Mouse (Mus musculus): ENCODE measurements around the gene Isy1. TPM values are rescaled to one million over a fixed set of nuclear protein-coding genes. Genes with fewer than 3 reads are reported as not detected.

Isy1 gene
- polyA plus RNA-seq, 1 experiment from 2014 or later = 26.4 TPM

DNA sequence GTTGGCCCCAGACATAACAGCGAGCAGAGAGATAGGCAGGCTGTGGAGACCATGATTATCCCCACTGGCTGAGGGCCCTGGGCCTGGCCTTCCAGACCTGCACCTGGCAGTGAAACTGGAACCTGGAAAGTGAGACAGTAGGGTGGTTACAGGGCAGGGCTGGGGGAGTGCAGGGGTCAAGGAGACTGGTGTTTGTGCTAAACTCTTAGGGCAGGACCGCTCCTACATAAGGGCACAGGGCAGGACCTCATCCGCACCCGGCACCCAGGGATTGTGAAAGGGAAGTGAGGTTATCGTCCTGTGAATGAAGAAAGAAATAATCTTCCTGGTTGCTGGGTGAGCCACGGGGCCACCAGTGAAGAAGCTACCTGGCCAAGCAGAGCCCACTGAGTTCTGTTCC, 48.8 kb downstream of the Isy1 start:
- peak; percentile 43 for ATAC-seq
- Histone ChIP-seq H3K9ac (ENCODE audit: low read depth, low read length) (no peak overlapping the region), H3K27ac (ENCODE audit: low read depth, low read length) (peak overlapping the region; percentile 95), H3K4me2 (replicated peaks; ENCODE audit: low read depth) (peak overlapping the region; percentile 43), H3K9me3 (ENCODE audit: control insufficient read depth) (no peaks in the 10 kb centered on the region), H3K4me1 (replicated peaks; ENCODE audit: control insufficient read depth, insufficient read depth, low read length) (peaks cover 13% of the 10 kb centered on the region), H3K36me3 (ENCODE audit: control insufficient read depth, insufficient read depth) (peaks cover 29% of the 10 kb centered on the region), H3K27me3 (replicated peaks; ENCODE audit: control insufficient read depth, insufficient read depth, low read length) (no peaks in the 10 kb centered on the region), H3K4me3 (ENCODE audit: low read depth, low read length) (no peak overlapping the region)
- 34% methylated on average over 6 of the region's 6 CpGs for WGBS
- TF ChIP-seq CTCF (IDR thresholded peaks at IDR 0.05; ENCODE audit: low read depth) = no peak

DNA sequence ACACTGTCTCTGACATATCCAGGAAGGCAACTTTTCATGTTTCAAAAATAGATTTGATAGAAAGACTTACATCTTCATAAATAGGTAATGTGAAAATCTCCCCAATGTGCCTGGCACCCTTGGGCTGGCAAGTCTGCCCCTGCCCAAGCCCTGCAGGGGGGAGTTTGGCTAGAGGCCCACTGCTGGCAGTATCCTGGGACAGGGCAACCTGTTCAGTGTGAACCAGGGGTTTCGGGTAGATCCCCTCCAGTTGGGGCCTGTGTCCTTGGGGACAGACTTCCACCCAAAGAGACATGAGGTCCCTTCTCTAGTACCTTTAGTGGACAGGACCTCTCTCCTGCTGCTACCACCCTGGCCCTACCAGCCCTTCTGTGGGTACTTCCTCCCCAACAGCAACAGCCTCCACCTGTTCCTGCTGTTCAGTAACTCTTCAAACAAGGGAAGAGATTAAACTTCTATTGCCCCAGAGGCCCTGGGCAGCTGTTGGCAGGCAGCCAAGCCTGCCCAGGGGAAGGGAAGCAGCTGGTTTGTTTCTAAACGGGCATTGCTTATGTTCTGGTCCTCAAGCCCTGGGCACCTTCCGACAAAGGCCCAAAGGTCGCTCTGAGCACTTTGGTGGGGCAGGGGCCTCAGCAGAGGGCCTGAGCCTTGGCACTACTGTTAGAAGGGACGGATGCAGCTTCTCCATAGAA, 49.6 kb downstream of the Isy1 start:
- Histone ChIP-seq H3K4me1 (replicated peaks; ENCODE audit: control insufficient read depth, insufficient read depth, low read length) (peaks cover 13% of the 10 kb centered on the region), H3K4me3 (ENCODE audit: low read depth, low read length) (no peak overlapping the region), H3K9ac (ENCODE audit: low read depth, low read length) (no peak overlapping the region), H3K27me3 (replicated peaks; ENCODE audit: control insufficient read depth, insufficient read depth, low read length) (no peaks in the 10 kb centered on the region), H3K4me2 (replicated peaks; ENCODE audit: low read depth) (peak overlapping the region; percentile 43), H3K9me3 (ENCODE audit: control insufficient read depth) (no peaks in the 10 kb centered on the region), H3K36me3 (ENCODE audit: control insufficient read depth, insufficient read depth) (peaks cover 23% of the 10 kb centered on the region), H3K27ac (ENCODE audit: low read depth, low read length) (peak overlapping the region; percentile 95)
- ATAC-seq = peak; percentile 89
- 18% methylated on average over 5 of the region's 5 CpGs for WGBS
- no peak for TF ChIP-seq CTCF (IDR thresholded peaks at IDR 0.05; ENCODE audit: low read depth)

DNA sequence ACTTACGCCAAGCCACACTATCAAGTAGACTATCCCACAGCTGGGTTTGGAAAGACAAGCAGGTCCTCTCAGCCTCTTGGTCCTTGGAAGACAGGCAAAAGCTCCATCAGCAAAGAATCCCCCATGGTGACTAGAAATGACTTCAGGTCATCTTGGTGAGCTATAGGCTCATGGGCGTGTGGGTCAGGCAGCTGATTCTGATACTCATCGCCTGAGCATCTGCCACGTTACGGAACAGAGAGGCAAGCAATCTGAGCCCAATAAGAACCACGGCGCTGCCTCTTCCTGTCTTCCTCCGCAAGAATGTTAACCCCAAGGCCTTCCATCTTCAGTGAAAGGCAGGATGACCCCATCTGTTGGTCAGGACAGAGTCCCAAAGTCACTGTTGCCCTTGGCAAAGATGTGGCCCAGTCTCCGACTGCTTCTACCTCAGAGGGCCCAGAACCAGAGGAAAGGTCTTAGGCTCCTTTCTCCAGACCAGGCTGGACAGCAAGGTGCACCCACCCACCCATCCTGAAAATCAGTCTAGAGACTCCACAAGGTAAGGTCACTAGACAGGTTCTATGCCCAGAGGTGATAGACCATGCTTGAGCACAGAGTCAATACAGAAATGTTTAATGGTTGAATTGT, 50.2 kb downstream of the Isy1 start:
- Histone ChIP-seq H3K9ac (ENCODE audit: low read depth, low read length) (no peak overlapping the region), H3K4me2 (replicated peaks; ENCODE audit: low read depth) (no peak overlapping the region), H3K36me3 (ENCODE audit: control insufficient read depth, insufficient read depth) (peaks cover 18% of the 10 kb centered on the region), H3K4me1 (replicated peaks; ENCODE audit: control insufficient read depth, insufficient read depth, low read length) (peaks cover 13% of the 10 kb centered on the region), H3K27me3 (replicated peaks; ENCODE audit: control insufficient read depth, insufficient read depth, low read length) (no peaks in the 10 kb centered on the region), H3K27ac (ENCODE audit: low read depth, low read length) (peak overlapping the region; percentile 95), H3K9me3 (ENCODE audit: control insufficient read depth) (no peaks in the 10 kb centered on the region), H3K4me3 (ENCODE audit: low read depth, low read length) (no peak overlapping the region)
- ATAC-seq = no peak
- 89% methylated on average over 9 of the region's 9 CpGs for WGBS
- no peak for TF ChIP-seq CTCF (IDR thresholded peaks at IDR 0.05; ENCODE audit: low read depth)

DNA sequence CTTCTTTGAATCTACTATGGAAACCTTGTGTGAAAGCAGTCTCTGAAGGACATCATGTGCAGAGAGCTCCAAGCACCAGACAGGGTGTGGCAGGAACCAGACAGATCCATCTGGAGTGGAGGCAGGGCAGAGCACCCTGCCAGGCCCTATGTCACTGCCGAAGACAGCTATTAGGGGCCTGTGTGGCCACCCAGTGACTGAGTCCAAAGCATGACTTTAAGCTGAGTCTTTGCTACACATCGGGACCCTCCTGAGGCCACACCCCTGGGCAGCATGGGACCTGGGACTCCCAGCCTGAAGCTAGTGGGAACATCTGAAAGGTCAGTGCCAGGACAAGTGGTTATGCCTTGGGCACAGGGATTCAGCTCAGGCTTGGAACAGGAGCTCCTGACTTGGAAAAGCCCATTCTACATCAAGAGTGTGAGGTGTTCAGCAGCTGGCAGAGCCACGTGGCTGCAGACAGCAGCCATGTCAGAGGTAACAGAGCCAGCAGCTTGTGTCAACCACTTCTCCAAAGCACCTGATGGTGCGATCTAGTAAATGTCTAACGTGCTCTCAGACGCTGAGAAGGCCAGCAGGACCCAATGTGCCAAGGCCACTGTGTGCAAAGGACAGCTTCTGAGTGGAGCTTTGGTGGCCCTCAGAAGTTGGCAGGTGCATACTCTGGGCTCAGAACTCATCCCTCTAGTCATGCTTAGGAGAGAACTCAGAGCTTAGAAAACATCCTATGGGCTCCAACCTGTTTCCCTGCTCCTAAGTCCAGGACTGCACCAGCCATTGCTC, 51.3 kb downstream of the Isy1 start:
- H3K4me2 ChIP-seq (replicated peaks; ENCODE audit: low read depth) = 0 out of 2 replicates have a peak overlapping the region, but pooled peaks have one; percentile 13
- no peaks in the 10 kb centered on the region for H3K9me3 ChIP-seq (ENCODE audit: control insufficient read depth)
- no peak overlapping the region for H3K9ac ChIP-seq (ENCODE audit: low read depth, low read length)
- peaks cover 13% of the 10 kb centered on the region for H3K4me1 ChIP-seq (replicated peaks; ENCODE audit: control insufficient read depth, insufficient read depth, low read length)
- 63% methylated on average over 6 of the region's 6 CpGs for WGBS
- no peak overlapping the region for H3K4me3 ChIP-seq (ENCODE audit: low read depth, low read length)
- ATAC-seq = peak; percentile 58
- H3K27me3 ChIP-seq (replicated peaks; ENCODE audit: control insufficient read depth, insufficient read depth, low read length) = no peaks in the 10 kb centered on the region
- TF ChIP-seq CTCF (IDR thresholded peaks at IDR 0.05; ENCODE audit: low read depth) = no peak
- H3K36me3 ChIP-seq (ENCODE audit: control insufficient read depth, insufficient read depth) = peaks cover 7% of the 10 kb centered on the region
- H3K27ac ChIP-seq (ENCODE audit: low read depth, low read length) = peak overlapping the region; percentile 80

DNA sequence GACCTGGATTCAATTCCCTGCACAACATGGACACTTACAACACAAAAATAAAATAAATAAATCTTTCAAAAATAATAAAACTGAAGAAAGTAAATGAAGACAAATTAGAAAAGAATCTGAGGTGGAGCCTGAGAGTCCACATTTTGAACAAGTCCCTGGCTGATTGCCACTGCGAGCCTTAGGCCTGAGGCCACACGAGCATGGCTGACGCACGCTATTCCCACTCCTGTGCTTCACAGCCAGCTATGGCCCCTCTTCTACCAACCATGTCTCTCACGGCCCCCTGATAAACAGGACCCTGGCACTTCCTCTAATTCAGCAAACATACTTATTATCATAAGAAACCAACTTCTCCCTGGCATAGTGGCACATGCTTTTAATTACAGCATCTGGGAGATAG, 52.0 kb downstream of the Isy1 start:
- Histone ChIP-seq H3K9ac (ENCODE audit: low read depth, low read length) (no peak overlapping the region), H3K4me1 (replicated peaks; ENCODE audit: control insufficient read depth, insufficient read depth, low read length) (peaks cover 13% of the 10 kb centered on the region), H3K27ac (ENCODE audit: low read depth, low read length) (peak overlapping the region; percentile 80), H3K4me2 (replicated peaks; ENCODE audit: low read depth) (no peak overlapping the region), H3K27me3 (replicated peaks; ENCODE audit: control insufficient read depth, insufficient read depth, low read length) (no peaks in the 10 kb centered on the region), H3K4me3 (ENCODE audit: low read depth, low read length) (no peak overlapping the region), H3K36me3 (ENCODE audit: control insufficient read depth, insufficient read depth) (no peaks in the 10 kb centered on the region; the same call in 1 of the 2 replicates), H3K9me3 (ENCODE audit: control insufficient read depth) (no peaks in the 10 kb centered on the region)
- 80% methylated on average over 5 of the region's 5 CpGs for WGBS
- no peak for TF ChIP-seq CTCF (IDR thresholded peaks at IDR 0.05; ENCODE audit: low read depth)
- no peak for ATAC-seq

DNA sequence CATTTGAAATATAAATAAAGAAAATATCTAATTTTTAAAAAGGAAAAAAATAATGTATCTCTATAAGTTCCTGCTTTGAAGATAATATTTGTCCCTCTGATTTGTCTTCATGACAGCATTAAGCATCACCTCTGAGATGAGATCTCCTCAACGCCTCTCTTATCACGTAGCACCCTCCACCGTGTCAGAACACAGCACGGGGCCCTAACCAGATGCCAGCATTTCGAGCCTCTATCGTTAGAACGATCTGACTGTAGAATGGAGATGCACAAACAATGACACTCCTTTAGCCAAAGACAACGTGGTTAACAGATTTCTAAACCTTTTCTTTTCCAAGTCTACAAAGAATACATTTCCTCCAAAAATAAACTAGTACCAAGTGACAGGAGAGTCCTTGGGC, 54.6 kb downstream of the Isy1 start:
- TF ChIP-seq CTCF (IDR thresholded peaks at IDR 0.05; ENCODE audit: low read depth) = no peak
- WGBS = 79% methylated on average over 8 of the region's 8 CpGs

More for the DNA sequence above, 54.6 kb downstream of the Isy1 start:
- H3K4me2 ChIP-seq (replicated peaks; ENCODE audit: low read depth) = no peak overlapping the region
- no peak overlapping the region for H3K4me3 ChIP-seq (ENCODE audit: low read depth, low read length)
- no peak for ATAC-seq
- H3K36me3 ChIP-seq (ENCODE audit: control insufficient read depth, insufficient read depth) = no peaks in the 10 kb centered on the region
- H3K9ac ChIP-seq (ENCODE audit: low read depth, low read length) = no peak overlapping the region
- no peaks in the 10 kb centered on the region for H3K9me3 ChIP-seq (ENCODE audit: control insufficient read depth)
- H3K27me3 ChIP-seq (replicated peaks; ENCODE audit: control insufficient read depth, insufficient read depth, low read length) = no peaks in the 10 kb centered on the region
- H3K4me1 ChIP-seq (replicated peaks; ENCODE audit: control insufficient read depth, insufficient read depth, low read length) = peaks cover 8% of the 10 kb centered on the region
- no peak overlapping the region for H3K27ac ChIP-seq (ENCODE audit: low read depth, low read length)
